Mouse (Mus musculus) fat pad, adult 2 months (tissue): ENCODE results near the gene Tmem223.

Experiments used
- DNase-seq: peaks from one replicate; pipeline ENCODE4 v3.0.0-alpha.2; 2011; ENCODE audit warnings: low read depth, low spot score; ENCODE audit errors: extremely low read depth

Tmem223 gene

DNA sequence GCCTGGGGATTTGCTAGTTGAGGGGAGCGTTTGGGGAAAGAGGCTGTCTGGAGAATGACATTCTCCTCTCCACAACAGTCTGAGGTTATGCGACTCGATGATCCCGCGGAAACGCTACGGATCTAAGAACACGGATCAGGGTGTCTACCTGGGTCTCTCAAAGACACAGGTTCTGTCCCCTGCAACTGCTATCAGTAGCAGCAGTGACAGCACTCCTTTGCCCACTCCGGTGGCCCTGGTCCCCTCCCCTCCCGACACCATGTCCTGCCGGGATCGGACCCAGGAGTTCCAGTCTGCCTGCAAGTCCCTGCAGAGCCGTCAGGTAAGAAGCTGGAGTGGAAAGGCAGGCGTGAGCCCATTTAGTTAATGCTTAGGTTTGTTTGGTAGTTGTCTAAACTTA is 28.6 kb upstream of the Tmem223 start:
- no peak for DNase-seq

DNA sequence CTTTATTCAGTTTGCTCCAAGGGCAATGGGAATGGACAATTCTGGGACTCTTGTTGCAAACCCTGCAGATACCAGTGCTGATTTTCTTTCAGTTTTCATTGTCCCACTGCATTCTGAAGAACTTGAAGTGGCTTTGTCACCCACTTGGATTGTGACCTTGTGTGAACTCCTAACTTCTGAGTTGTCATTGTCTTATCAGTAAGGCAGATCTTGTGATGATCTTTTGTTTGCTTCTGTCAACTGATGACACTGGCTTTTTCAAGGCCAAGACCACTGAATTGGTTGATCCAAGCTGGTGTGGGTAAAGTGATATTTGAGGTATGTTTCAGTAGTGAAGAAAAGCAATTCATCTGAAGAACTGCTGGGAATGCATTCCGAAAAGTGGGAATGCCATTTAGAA is 25.4 kb upstream of the Tmem223 start:
- no peak for DNase-seq

DNA sequence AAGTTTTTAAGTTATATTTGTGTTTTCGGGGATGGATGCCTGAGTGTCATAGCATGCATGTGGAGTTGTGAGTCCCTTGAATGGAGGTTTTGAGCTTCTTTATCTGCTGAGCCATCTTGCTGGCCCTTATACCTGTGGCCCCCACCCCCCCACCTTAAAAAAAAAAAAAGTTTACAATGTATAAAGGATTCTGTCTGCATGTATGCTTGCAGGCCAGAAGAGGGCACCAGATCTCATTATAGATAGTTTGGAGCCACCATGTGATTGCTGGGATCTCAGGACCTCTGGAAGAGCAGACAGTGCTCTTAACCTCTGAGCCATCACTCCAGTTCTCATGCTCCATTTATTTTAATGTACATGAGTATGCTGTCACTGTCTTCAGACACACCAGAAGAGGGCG is 23.4 kb upstream of the Tmem223 start:
- no peak for DNase-seq

DNA sequence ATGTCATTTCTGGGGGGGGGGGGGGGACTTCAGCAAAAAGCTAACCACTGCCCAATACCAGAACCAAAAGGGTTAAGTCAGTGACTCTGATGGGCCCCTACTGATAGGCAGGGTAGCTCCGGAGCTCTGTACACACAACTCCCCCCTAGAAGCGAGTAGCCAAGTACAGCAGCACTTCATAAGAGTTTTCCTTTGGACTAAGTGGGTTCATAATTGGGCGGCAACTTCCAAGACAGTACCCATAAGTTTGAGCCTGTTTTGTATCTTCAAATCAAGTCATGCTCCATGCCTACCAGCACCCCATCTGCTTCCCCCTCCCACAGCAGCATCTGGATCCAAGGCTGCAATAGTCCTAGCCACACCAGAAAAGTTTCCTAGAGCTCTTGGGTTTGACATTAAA is 15.1 kb upstream of the Tmem223 start:
- no peak for DNase-seq

DNA sequence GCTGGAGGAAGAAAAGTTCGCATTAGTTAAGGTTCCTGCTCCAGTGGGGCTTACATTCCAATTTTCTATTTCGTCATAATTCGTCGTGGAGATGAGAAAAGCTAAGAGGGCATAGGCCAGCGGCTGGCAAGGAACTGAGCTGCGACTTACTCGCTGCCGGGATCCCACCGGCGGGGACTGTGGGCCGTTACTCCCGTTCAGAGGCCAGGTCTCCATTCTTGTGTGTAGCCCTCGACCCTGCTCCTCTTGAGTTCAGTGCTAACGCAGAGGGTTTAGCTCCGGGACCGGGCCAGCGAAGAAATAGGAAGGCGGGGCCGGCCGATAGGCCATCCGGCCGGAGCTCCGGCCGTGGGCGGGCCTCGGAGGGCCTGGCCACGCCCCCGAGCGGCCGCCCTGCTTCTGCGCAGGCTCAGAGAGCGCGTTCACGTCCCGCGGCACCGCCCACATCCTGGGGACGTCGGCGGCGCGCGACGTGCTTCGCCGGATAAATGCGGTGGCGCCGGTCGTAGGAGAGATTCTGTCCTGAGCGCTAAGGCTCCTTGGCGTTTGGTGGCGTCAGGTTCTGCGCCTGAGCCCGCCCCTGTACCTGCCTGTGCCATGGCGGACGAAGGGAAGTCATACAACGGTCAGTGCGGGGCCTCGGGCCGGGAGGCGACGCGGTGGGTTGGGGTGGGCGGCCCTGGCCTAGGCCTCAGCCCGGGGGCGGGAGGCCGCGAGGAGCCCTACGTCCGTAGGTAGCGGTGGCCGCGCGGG is 14.0 kb upstream of the Tmem223 start, which contains the start of gene Nxf1:
Gene Nxf1, plus strand, starts transcription at position 439 of the 753 bp plus-strand sequence.
- no peak for DNase-seq

DNA sequence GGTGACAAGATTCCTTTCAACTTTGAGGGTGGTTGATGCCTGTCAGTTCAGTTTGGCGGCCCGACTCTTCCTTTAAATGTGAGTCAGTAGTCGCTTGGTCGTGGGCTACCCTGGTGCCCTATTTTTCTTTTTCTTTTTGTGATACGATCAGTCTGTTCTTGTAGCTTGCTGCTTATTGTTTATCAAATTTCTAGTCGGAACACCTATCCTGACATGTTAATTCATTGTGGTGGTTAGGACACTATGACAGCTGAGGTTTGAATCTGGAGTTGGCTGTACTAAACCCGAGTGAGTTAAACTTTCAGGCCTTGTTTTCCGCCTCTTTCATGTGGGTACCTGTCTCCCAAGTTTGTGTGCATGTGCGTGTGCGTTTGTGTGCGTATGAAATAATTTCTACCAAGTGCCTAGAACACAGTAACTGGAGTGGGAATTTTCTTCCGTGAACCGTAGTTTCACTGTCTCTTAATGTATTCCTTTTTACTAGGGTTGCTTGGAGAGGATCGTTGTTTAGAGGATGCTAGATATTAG is 13.3 kb upstream of the Tmem223 start:
- DNase-seq: no peak

DNA sequence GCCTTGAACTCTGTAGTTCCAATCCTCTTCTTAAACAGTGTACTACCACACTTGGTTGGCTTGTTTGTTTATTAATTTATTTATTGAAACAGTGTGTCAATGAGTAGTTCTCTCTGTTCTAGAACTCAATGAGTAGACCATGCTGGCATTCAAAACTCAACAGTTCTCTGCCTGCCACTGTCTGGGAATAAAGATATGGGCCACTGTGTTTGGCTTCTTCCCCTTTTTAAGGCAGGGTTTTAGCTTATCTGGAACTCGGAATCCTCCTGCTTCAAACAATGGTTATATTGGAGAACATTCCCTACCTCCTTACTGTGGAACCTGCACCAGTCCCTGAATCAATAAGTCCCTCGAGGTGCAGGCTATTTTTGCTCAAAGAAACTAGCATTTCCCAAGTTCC is 11.9 kb upstream of the Tmem223 start:
- DNase-seq: no peak

DNA sequence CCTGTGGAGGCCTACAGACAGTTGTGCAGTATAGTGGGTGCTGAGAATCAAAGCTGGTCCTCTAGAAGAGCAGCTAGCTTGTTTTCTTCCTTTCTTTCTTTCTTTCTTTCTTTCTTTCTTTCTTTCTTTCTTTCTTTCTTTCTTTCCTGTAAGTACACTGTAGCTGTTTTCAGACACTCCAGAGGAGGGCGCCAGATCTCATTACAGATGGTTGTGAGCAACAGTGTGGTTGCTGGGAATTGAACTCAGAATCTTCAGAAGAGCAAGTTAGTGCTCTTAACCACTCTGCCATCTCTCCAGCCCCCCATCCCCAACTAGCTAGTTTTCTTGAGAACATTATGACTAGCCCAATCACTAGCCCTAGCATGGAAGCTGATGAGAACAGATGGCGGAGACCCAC is 10.0 kb upstream of the Tmem223 start:
- no peak for DNase-seq

DNA sequence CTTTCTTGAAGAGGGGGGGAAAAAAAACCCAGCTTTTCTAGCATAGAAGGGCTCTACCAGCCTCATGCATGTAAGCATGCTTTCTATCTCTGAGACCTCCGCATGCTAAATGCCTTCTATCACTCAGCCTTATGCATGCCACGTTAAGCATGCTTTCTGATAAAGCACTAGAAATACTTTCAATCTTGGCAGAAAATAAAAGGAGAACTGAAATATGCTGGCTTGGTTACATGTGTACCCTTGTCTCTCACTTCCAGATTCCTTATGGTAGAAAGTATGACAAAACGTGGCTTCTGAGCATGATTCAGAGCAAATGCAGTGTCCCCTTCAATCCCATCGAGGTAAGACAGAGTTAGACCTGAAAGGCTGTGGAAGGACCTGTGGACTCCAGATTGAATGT is 7.5 kb upstream of the Tmem223 start:
- DNase-seq: no peak

DNA sequence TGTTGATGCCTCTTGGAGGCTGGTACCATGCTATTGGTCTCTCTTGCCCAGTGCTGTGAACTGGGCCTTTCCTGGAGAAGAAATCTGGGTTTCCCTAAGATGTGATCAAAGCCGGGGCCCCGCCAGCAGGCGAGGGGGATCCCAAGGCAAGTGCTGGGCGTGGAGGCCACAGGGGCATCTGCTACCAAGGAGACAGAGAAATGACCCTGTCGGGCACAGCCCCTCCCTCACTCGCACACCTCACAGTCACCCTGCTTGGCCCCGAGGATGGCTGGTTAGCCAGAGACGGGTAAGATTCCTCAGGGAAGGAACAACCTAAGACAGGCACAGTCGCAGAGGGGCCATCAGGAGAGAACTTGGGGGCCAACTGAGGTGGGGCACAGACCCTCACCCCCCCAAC is 5.2 kb upstream of the Tmem223 start:
- DNase-seq: no peak

DNA sequence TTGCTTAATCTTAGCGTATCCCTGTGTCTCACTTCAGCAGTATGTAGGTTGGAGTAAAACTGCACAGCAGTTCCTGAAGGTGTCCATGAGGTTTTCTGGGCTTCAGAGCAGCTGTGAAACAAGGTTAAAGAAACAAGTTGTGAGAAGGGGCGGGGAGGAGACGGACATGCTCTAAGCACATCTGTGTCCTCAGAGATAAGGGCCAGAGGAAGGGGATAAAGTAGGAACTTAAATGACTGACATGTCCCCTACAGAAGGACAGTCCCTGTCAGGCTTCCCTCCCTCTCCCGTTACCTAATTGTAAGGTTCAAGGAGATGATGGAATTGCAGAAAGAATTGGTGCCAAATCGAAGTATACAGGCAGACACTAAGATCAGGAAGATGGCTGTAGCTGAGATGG is 2.2 kb downstream of the Tmem223 start:
- DNase-seq: no peak

DNA sequence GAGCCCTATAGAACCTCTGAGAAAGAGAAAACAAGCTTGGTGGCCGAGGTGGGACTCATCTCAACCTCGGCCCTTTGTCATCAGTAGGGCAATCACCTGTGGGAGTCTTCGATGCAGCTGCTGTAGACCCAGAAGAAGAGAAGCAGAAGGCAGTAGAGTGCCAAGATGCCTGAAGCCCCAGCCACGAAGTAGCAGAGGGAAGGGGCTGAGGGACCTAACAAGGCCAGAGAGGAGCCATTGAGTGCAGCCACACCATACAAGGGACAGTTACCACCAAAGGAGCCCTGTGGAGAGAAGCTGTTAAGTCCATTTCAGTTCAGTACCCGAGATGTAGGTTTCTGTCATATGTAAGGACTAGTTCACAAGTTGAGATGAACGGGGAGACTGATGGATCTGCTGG is 2.6 kb downstream of the Tmem223 start:
- DNase-seq: no peak

DNA sequence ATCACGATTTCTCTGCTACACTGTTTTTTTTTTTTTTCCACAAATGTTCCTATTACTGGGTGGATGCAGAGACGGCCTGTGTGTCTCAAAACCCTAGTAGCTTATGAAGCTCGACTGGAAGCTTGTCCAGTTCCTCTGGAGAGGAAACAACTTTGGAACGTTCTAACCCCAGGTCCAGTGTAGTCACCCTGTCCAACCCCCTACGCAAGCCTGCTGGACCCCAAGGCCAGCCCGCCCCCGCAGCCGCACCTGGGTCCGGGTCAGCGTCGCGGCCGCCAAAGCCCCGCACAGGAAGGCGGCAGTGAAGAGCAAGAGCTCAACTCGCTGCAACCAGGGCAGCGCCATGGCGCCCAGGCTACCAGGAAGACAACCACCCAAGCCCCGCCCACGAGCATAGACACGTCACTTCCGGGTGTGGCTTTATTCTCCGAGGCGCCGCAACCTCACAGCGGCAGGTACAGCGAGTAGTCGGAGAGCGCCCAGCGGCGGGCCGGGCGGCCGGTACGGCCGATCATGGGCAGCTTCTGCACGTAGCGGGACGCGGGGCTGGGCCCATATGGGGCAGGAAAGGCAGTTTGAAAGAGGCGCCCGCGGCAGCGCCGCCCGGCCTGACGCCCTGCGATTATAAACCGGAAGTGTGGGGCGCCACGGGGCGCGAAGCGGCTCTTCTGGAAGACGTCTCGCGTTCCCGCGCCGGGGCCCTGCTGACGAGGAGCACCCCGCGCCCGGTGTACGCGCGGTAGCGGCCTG is 3.5 kb downstream of the Tmem223 start, which contains the start of gene Tmem179b:
Gene Tmem179b, minus strand, starts transcription at position 382 of the 750 bp plus-strand sequence.
- no peak for DNase-seq

DNA sequence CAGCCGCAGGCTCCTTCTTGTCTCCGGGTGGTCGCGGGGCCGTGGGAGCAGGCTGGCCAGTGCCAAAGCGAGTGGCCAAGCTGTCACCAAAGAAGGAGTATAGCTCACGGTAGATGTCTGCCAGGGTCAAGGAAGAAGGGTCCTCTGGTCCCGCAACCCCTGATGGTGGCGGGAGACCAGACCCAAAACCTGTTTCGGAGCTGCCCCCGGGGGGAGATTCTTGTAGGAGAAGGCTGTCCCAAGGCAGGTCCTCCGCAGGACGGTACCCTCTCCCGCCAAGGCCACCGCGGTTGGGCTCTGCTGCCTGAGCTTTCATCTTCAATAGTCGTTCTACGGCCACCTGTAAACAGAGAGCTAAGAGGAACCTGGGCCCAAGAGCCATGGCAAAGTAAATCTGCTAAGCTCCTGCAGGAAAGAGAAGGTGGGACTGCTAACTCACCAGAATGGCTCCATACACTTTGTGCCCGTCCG is 4.2 kb downstream of the Tmem223 start:
- no peak for DNase-seq

DNA sequence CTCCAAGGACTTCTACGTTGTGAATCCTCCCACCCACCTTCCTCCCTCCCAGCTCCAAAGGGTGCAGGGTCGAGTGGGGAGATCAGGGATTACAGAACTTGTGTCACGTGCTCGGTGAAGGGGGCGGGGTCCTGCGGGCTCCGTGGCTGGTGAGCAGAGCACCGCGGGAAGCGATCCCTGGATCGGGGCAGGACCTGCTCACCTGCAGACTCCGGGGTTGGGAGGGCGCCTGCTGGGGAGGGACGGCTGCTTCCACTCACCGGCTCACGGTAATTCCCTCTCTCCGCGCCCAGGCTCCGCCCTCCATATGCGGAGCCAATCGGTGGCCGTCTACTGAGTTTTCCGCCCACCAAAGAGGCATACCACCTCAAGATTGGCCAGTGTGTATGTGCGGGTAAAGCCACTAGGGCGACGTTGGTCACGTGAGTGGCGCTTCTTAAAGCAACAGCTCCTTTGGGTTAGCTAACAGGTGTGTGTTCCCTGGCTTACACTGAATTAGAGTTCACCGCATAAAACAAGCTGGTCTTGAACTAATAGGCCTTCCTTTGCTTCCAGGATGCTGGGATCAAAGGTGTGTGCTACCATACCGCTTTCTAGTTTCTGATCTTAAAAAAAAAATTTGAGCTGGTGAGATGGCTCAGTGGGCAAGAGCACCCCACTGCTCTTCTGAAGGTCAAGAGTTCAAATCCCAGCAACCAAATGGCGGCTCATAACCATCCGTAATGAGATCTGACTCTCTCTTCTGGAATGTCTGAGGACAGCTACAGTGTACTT is 15.4 kb downstream of the Tmem223 start, which contains the start of gene Taf6l:
Gene Taf6l, minus strand, starts transcription at position 410 of the 774 bp plus-strand sequence.
- DNase-seq: peak; percentile 87

DNA sequence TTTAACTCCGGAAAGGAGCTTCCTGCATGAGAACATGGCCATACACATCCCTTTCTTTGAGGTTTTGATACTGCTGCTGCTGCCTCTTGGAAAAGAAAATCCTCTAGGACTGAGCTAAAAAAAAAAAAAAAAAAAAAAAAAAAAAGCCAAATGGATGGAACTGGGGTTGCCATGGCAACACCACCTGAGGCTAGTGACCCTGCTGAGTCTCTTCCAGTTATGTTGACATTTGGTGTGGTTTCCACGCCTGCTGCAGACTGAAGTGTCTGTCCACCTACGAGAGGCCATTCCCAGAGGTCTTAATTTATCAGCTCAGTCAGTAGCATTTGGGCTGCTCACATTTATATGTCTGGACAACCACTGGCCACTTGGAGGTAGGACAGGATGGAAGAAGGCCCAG is 17.7 kb downstream of the Tmem223 start:
- no peak for DNase-seq

DNA sequence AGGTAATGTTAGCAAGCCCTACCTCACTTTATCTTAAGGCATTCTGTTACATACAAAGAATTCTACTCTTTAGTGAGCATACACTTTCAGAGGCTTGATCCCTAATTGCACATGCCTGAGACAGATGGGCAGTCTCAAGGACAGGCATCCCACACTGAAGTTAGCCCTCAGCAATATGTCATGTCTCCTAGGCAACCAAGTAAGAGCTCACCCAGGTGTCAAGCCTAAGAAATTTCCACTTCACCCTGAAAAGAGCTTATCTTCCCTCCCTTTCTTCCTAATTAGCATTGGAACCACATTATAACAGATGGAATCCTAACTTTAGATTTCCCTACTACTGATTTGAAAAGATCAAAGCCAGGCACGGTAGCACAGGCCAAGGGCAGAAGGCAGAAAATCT is 18.4 kb downstream of the Tmem223 start:
- DNase-seq: no peak

DNA sequence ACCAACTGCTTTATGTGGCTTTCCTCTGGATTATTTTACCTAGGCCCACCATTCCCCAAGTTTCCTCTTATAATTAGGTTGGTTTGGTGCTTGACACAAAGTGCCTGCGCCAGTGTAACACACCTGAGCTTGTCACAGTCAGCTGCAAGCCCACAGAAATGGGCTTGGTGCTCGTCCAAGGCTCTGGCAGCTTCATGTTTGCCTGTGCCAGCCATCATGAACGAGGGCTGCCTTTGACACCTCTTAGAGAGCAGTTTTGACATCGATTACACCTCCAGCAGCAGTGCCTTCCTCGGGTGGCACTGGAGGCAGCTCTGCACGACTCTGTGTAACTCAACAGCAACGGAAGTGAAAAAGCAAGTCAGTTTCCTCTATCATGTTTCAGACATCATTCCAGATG is 19.4 kb downstream of the Tmem223 start:
- DNase-seq: no peak

DNA sequence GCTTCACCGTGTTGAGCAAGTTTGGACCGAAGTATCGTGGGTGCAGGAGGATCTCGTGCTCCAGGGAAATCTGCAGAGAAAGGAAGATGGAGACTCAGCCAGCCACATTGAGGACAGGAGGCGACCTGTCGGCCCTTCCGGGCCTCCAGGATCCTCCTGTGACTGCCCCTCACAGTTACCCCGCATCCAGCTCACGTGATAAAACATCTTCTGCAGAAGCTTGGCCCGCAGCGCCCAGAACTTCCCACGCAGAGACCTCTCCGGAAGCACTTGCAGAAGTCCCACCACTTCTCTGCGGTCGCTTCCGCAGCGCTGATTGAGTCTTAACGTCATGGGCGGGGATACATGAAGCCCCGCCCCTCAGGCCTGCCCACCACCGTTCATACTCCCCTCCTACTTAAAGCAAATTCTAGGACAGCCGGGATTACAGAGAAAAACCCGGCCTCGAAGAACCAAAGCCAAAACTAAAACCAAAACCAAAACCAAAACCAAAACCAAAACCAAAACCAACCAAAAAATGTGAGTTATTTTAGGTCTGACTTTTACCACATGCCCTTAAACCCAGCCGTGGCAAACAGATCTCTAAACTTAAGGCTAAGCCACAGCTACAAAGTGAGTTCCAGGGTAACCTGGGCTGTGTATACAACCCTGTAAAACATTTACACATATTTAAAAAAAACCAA is 27.6 kb downstream of the Tmem223 start, which contains the start of gene Polr2g:
Gene Polr2g, minus strand, starts transcription at position 314 of the 683 bp plus-strand sequence.
- DNase-seq: peak; percentile 62

DNA sequence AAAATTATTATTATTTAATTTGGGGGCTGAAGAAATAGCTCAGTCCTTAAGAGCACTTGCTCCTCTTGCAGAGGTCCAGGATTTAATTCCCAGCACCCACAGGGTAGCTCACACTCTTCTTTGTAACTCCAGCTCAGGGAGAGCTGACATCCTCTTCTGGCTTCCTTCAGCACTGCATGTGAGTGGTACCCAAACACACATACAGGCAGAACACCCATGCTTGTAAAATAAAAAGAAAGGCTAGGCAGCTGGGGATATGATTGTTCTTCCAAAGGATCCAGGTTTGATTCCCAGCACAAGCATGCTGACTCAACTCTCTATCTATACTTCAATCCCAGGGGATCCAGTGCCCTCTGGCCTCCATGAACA is 28.1 kb downstream of the Tmem223 start:
- DNase-seq: no peak
